Mouse (Mus musculus): ENCODE data around the gene Adipor2.
A peak's percentile ranks its signal among the peaks of the same experiment; 100 is the strongest.

Gene Adipor2

GRCm38 (mm10) chr6:119419412-119419811 lies 1.9 kb upstream of the Adipor2 start:
- DNase-seq: no peak

- peak; percentile 22 for DNase-seq
Observed at GRCm38 (mm10) chr6:119418392-119419251, 1.1 kb upstream of the Adipor2 start.

GRCm38 (mm10) chr6:119417821-119418220 lies 317 bp upstream of the Adipor2 start:
- DNase-seq: no peak

GRCm38 (mm10) chr6:119416643-119417042 lies 861 bp downstream of the Adipor2 start:
- no peak for DNase-seq

- DNase-seq: no peak
Observed at GRCm38 (mm10) chr6:119414262-119415043, 3.1 kb downstream of the Adipor2 start.

- no peak for DNase-seq
Observed at GRCm38 (mm10) chr6:119412588-119412987, 4.9 kb downstream of the Adipor2 start.

GRCm38 (mm10) chr6:119411511-119411910 lies 6.0 kb downstream of the Adipor2 start:
- no peak for DNase-seq

GRCm38 (mm10) chr6:119409766-119410165 lies 7.7 kb downstream of the Adipor2 start:
- DNase-seq: no peak

- no peak for DNase-seq
Observed at GRCm38 (mm10) chr6:119408582-119408981, 8.9 kb downstream of the Adipor2 start.

GRCm38 (mm10) chr6:119407818-119408217 lies 9.7 kb downstream of the Adipor2 start:
- DNase-seq: no peak

- no peak for DNase-seq
Observed at GRCm38 (mm10) chr6:119406528-119406927, 11.0 kb downstream of the Adipor2 start.

- DNase-seq: no peak
Observed at GRCm38 (mm10) chr6:119405310-119405709, 12.2 kb downstream of the Adipor2 start.

- no peak for DNase-seq
Observed at GRCm38 (mm10) chr6:119404854-119405253, 12.7 kb downstream of the Adipor2 start.

- no peak for DNase-seq
Observed at GRCm38 (mm10) chr6:119402976-119403375, 14.5 kb downstream of the Adipor2 start.

GRCm38 (mm10) chr6:119401545-119402304 lies 15.8 kb downstream of the Adipor2 start:
- DNase-seq: no peak

GRCm38 (mm10) chr6:119400649-119401048 lies 16.9 kb downstream of the Adipor2 start:
- DNase-seq: no peak

- DNase-seq: no peak
Observed at GRCm38 (mm10) chr6:119399371-119399770, 18.1 kb downstream of the Adipor2 start.

GRCm38 (mm10) chr6:119396309-119396634 lies 21.2 kb downstream of the Adipor2 start:
- no peak for DNase-seq

GRCm38 (mm10) chr6:119395421-119396308 lies 21.8 kb downstream of the Adipor2 start:
- DNase-seq: no peak

GRCm38 (mm10) chr6:119392836-119393235 lies 24.7 kb downstream of the Adipor2 start:
- no peak for DNase-seq

- no peak for DNase-seq
Observed at GRCm38 (mm10) chr6:119390728-119391127, 26.8 kb downstream of the Adipor2 start.

- DNase-seq: no peak
Observed at GRCm38 (mm10) chr6:119389089-119389488, 28.4 kb downstream of the Adipor2 start.

All from cerebellum, adult 9-10 months (tissue).